Comparison of ENCODE assay signal across 19 mouse cellular contexts in genomic region chr2:75759196-75759885, GRCm38 (mm10). TPM values are rescaled to one million over a fixed set of nuclear protein-coding genes. Genes with fewer than 3 reads are reported as not detected.
DNase-seq lines count a peak whose midpoint lies in the region; ATAC-seq and TF ChIP-seq lines count a peak whose summit lies in the region.
"Had no signal": no experiment of that assay in that cellular context is flagged by ENCODE, and none has a peak within 500 bp of the region (broad histone marks: within the 10 kb centered on the region; RNA-seq: fewer than 3 reads in every experiment).

No protein-coding gene starts in this region.

- TF ChIP-seq POLR2A in brain, embryonic 14.5 days (IDR thresholded peaks at IDR 0.05; ENCODE audit: borderline replicate concordance, extremely low read depth, insufficient read depth, insufficient read length, poor library complexity, severe bottlenecking): no peak

- intact Hi-C loops in left cerebral cortex, postnatal 10 days (cut with DNase I): no loop called here

- no peak overlapping the region for H3K4me2 ChIP-seq in forebrain, embryonic 13.5 days
- no peak overlapping the region for H3K4me2 ChIP-seq in midbrain, embryonic 16.5 days (ENCODE audit: low read length)
- H3K4me2 ChIP-seq: hindbrain, embryonic 13.5 days had no signal

- peaks cover 34% of the 10 kb centered on the region for H3K4me1 ChIP-seq in forebrain, embryonic 13.5 days
- H3K4me1 ChIP-seq in midbrain, embryonic 16.5 days (ENCODE audit: control insufficient read depth, insufficient read depth, low read length): no peaks in the 10 kb centered on the region
- H3K4me1 ChIP-seq: hindbrain, embryonic 13.5 days had no signal

- peak overlapping the region; percentile 49 for H3K27ac ChIP-seq in forebrain, embryonic 13.5 days
- H3K27ac ChIP-seq in midbrain, embryonic 16.5 days (ENCODE audit: low read length): no peak overlapping the region
- H3K27ac ChIP-seq: embryonic facial prominence, embryonic 10.5 days; gastrocnemius, adult 2 months; heart, embryonic 10.5 days; hindbrain, embryonic 13.5 days; hindbrain, postnatal 0 days had no signal

- TF ChIP-seq CTCF in brain, embryonic 14.5 days (IDR thresholded peaks at IDR 0.05; ENCODE audit: borderline replicate concordance, extremely low read depth, insufficient read depth, insufficient read length): no peak

- peak; percentile 63; the same call in 1 of the 2 replicates for ATAC-seq in forebrain, embryonic 13.5 days
- ATAC-seq in midbrain, embryonic 16.5 days: peak; percentile 21; the same call in 1 of the 2 replicates
- ATAC-seq: hindbrain, postnatal 0 days had no signal

- no peaks in the 10 kb centered on the region for H3K27me3 ChIP-seq in forebrain, embryonic 13.5 days
- no peaks in the 10 kb centered on the region for H3K27me3 ChIP-seq in midbrain, embryonic 16.5 days (ENCODE audit: control insufficient read depth, insufficient read depth, low read depth, low read length)
- H3K27me3 ChIP-seq: hindbrain, embryonic 13.5 days had no signal

- H3K36me3 ChIP-seq in forebrain, embryonic 13.5 days (ENCODE audit: poor library complexity, severe bottlenecking): no peaks in the 10 kb centered on the region
- no peaks in the 10 kb centered on the region for H3K36me3 ChIP-seq in midbrain, embryonic 16.5 days (ENCODE audit: control insufficient read depth, insufficient read depth, low read length)
- H3K36me3 ChIP-seq: embryonic facial prominence, embryonic 10.5 days; heart, embryonic 10.5 days; hindbrain, embryonic 13.5 days had no signal

- H3K9me3 ChIP-seq in forebrain, embryonic 13.5 days (replicated peaks): no peaks in the 10 kb centered on the region
- no peaks in the 10 kb centered on the region for H3K9me3 ChIP-seq in midbrain, embryonic 16.5 days (replicated peaks; ENCODE audit: control insufficient read depth, low read length, poor library complexity, severe bottlenecking)
- H3K9me3 ChIP-seq: embryonic facial prominence, embryonic 10.5 days; heart, embryonic 10.5 days; hindbrain, embryonic 13.5 days had no signal

- 35% methylated on average over 11 of the region's 11 CpGs for WGBS in forebrain, embryonic 13.5 days
- 43% methylated on average over 11 of the region's 11 CpGs for WGBS in midbrain, embryonic 16.5 days

- peak; percentile 74 for DNase-seq in heart, adult 11 months
- DNase-seq in heart, adult 8-10 months (ENCODE audit: low spot score): no peak
- peak; percentile 78 for DNase-seq in brain, embryonic 14.5 days (ENCODE audit: low read depth)
- DNase-seq in layer of hippocampus, postnatal 25 days (ENCODE audit: extremely low spot score in 1 of 2, low spot score in 1 of 2): no peak
- DNase-seq in left cerebral cortex, postnatal 10 days (ENCODE audit: extremely low spot score in 1 of 2, low spot score in 2 of 2): no peak
- DNase-seq: adrenal gland, adult 2 months; adrenal gland, postnatal 25 days; cerebellum, adult 2 months; cerebellum, postnatal 10 days; gastrocnemius, adult 2 months; gastrocnemius, postnatal 25 days; heart, postnatal 10 days; heart, postnatal 4 days had no signal

- no peak overlapping the region for H3K4me3 ChIP-seq in forebrain, embryonic 13.5 days
- H3K4me3 ChIP-seq in midbrain, embryonic 16.5 days (ENCODE audit: low read depth, low read length): no peak overlapping the region
- H3K4me3 ChIP-seq: embryonic facial prominence, embryonic 10.5 days; gastrocnemius, adult 2 months; heart, embryonic 10.5 days; hindbrain, embryonic 13.5 days had no signal

- H3K9ac ChIP-seq in forebrain, embryonic 13.5 days: no peak overlapping the region
- H3K9ac ChIP-seq in midbrain, embryonic 16.5 days (ENCODE audit: low read depth, low read length): no peak overlapping the region
- H3K9ac ChIP-seq: hindbrain, embryonic 13.5 days had no signal

RNA-seq across cellular contexts. Expression of gene Nfe2l2, which starts 54.9 kb away (rescaled TPM):
- 10 to 100 TPM; 57.9 to 75.1 (median 64.5) TPM for total RNA-seq in heart, adult 8-10 months (2022)
- 11.0 and 11.2 TPM in 2 replicates for polyA plus RNA-seq in brain, embryonic 14.5 days (2012; rRNA removed)
- polyA plus RNA-seq in forebrain, embryonic 13.5 days (2015; fragmentation: Nextera tagmentation; extraction: Ambion mirVana): 15.6 and 15.9 TPM in 2 replicates
- 9.3 and 9.8 TPM in 2 replicates for polyA plus RNA-seq in midbrain, embryonic 16.5 days (2015; fragmentation: Nextera tagmentation; extraction: Ambion mirVana)
- 10 to 100 TPM; 12.1 to 12.3 TPM for total RNA-seq in layer of hippocampus, postnatal 25 days (2021)
- total RNA-seq in left cerebral cortex, postnatal 10 days (2021): 1 to 10 TPM; 9.7 to 9.8 TPM

Comparison
In these comparisons a context has a peak if more than half of its experiments do, and no peak if none do; other contexts are left out.
1. DNase-seq: peak in heart, adult 11 months (single experiment) and brain, embryonic 14.5 days (single experiment); none in heart, adult 8-10 months (single experiment), layer of hippocampus, postnatal 25 days (0 of 2) and left cerebral cortex, postnatal 10 days (0 of 2).
2. RNA of gene Nfe2l2, which starts 54.9 kb away (total RNA-seq): 57.9 to 75.1 TPM in heart, adult 8-10 months; 12.1 to 12.3 TPM in layer of hippocampus, postnatal 25 days and 9.7 to 9.8 TPM in left cerebral cortex, postnatal 10 days; every median in the first group is over 4 times any median in the second.